Mouse (Mus musculus) thymus, postnatal 14 days (tissue): ENCODE results near the gene Vps51.

Source experiments
- DNase-seq: peaks from one replicate; pipeline ENCODE4 v3.0.0; 2021

Gene Vps51

GRCm38 (mm10) chr19:6076564-6077393, at the start of gene Vps51:
Gene Vps51 (minus strand): TSS chr19:6077231.
- peak; percentile 89 for DNase-seq

- peak; percentile 68 for DNase-seq
Measured at GRCm38 (mm10) chr19:6126289-6126688, 49.3 kb upstream of the Vps51 start.

GRCm38 (mm10) chr19:6124898-6125297, 47.9 kb upstream of the Vps51 start:
- DNase-seq: no peak

- DNase-seq: no peak
Measured at GRCm38 (mm10) chr19:6123330-6123729, 46.3 kb upstream of the Vps51 start.

- no peak for DNase-seq
Measured at GRCm38 (mm10) chr19:6121761-6122160, 44.7 kb upstream of the Vps51 start.

GRCm38 (mm10) chr19:6118677-6119185, 41.7 kb upstream of the Vps51 start:
- DNase-seq: peak; percentile 31

- DNase-seq: peak; percentile 92
Measured at GRCm38 (mm10) chr19:6117986-6118676, 41.1 kb upstream of the Vps51 start, which contains the start of gene Sac3d1. Gene Sac3d1 (minus strand): TSS chr19:6118650.

GRCm38 (mm10) chr19:6117346-6117985, 40.4 kb upstream of the Vps51 start:
- peak; percentile 51 for DNase-seq

GRCm38 (mm10) chr19:6116113-6116850, 39.3 kb upstream of the Vps51 start:
- no peak for DNase-seq

GRCm38 (mm10) chr19:6113116-6113515, 36.1 kb upstream of the Vps51 start:
- no peak for DNase-seq

GRCm38 (mm10) chr19:6105586-6105985, 28.6 kb upstream of the Vps51 start, which contains the start of gene Naaladl1:
Gene Naaladl1 (plus strand): TSS chr19:6105782.
- DNase-seq: no peak

GRCm38 (mm10) chr19:6104476-6104875, 27.4 kb upstream of the Vps51 start:
- DNase-seq: no peak

- no peak for DNase-seq
Measured at GRCm38 (mm10) chr19:6102169-6102853, 25.3 kb upstream of the Vps51 start.

- no peak for DNase-seq
Measured at GRCm38 (mm10) chr19:6101186-6101585, 24.2 kb upstream of the Vps51 start.

GRCm38 (mm10) chr19:6097847-6098246, 20.8 kb upstream of the Vps51 start:
- no peak for DNase-seq

- DNase-seq: no peak
Measured at GRCm38 (mm10) chr19:6094119-6094518, 17.1 kb upstream of the Vps51 start, which contains the start of gene AC131692.1. Gene AC131692.1 (plus strand): TSS chr19:6094419.

- DNase-seq: no peak
Measured at GRCm38 (mm10) chr19:6088841-6089240, 11.8 kb upstream of the Vps51 start.

- DNase-seq: peak; percentile 68
Measured at GRCm38 (mm10) chr19:6085417-6085879, 8.4 kb upstream of the Vps51 start.

GRCm38 (mm10) chr19:6084478-6085248, 7.6 kb upstream of the Vps51 start, which contains the start of the genes Zfpl1 and Cdca5:
Gene Zfpl1 (minus strand): TSS chr19:6084956.
Gene Cdca5 (plus strand): TSS chr19:6084983.
- peak; percentile 96 for DNase-seq

- DNase-seq: no peak
Measured at GRCm38 (mm10) chr19:6082156-6082555, 5.1 kb upstream of the Vps51 start, which contains the start of gene Gm28374. Gene Gm28374 (minus strand): TSS chr19:6082256.
